Mouse (Mus musculus) neural tube, embryonic 12.5 days (tissue): Measurements from ENCODE around the gene Dda1. TPM values are rescaled to one million over a fixed set of nuclear protein-coding genes. Genes with fewer than 3 reads are reported as not detected.
A peak's percentile ranks its signal among the peaks of the same experiment; 100 is the strongest.

Experiments
- ATAC-seq: fragments of 200-750 bp; cut with Nextera tagmentation; 2 replicates; pipeline ENCODE4 v1.8.0; 2017; ENCODE audit warnings: low read depth, mild to moderate bottlenecking, moderate TSS enrichment, moderate library complexity; ENCODE audit not compliant: low FRiP score
- H3K27ac ChIP-seq: fragments of 300-500 bp; sonication (generic); 2 replicates; pipeline ENCODE4 v1.5.1; 2016
- H3K27me3 ChIP-seq: fragments of 300-500 bp; sonication (generic); replicated peaks from 2 replicates; pipeline ENCODE4 v1.6.1; 2016; ENCODE audit warnings: mild to moderate bottlenecking
- H3K36me3 ChIP-seq: fragments of 300-500 bp; sonication (generic); 2 replicates; pipeline ENCODE4 v1.6.1; 2016; ENCODE audit warnings: mild to moderate bottlenecking
- H3K4me1 ChIP-seq: fragments of 300-500 bp; sonication (generic); 2 replicates; pipeline ENCODE4 v1.6.1; 2016
- H3K4me2 ChIP-seq: fragments of 300-500 bp; sonication (generic); replicated peaks from 2 replicates; pipeline ENCODE4 v1.6.1; 2016; ENCODE audit warnings: mild to moderate bottlenecking
- H3K4me3 ChIP-seq: fragments of 300-500 bp; sonication (generic); 2 replicates; pipeline ENCODE4 v1.5.1; 2016
- H3K9ac ChIP-seq: fragments of 300-500 bp; sonication (generic); 2 replicates; pipeline ENCODE4 v1.6.1; 2016; ENCODE audit warnings: mild to moderate bottlenecking
- H3K9me3 ChIP-seq: fragments of 300-500 bp; sonication (generic); 2 replicates; pipeline ENCODE4 v1.6.1; 2016; ENCODE audit warnings: mild to moderate bottlenecking
- WGBS: fragments of 180-500 bp; shearing (Covaris S2); methylation state at CpG from one replicate; pipeline ENCODE4 v1.1.7; 2016; 5-methylcytosine and 5-hydroxymethylcytosine counted together
- polyA plus RNA-seq: library from polyadenylated mRNA; unstranded; fragments of >200 nt; fragmentation: Nextera tagmentation; extraction: Ambion mirVana; gene quantifications from 2 replicates; pipeline ENCODE4 v1.2.1, GENCODE M21; 2016

The Dda1 gene
- polyA plus RNA-seq, 1 experiment from 2014 or later, result 189 TPM

DNA sequence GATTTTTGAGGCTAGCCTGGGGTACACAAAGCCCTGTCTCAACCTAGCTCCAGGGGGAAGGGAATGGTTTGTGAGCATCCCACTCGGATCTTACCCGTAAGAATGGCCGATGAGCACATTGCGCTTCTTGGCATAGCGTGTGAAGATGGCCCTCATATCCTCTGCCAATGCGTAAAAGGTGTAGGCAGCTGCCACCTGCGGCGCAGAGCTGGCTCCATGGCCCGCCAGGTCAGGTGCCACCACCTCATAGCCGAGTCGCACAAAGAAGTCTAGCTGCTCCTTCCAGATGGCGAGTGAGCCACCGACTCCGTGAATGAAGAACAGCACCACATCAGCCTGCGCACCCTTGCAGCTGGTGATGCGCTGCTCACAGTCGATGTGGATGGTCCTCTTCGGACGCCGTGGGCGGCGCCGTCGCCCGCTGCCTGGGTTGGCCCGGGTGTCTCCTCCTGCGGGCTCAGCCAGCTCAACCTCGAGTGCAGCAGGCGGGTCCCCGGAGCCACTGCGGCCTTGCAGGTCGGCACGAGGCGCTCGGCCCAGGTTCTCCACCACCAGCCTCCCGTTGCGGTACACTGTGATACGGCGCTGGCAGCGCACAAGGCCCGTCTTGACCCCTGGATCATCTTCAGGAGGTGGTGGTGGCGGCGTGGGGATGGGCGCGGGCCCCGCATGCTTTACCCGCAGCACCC lies 7.7 kb upstream of the Dda1 start:
- 81% methylated on average over 47 of the region's 47 CpGs for WGBS
- H3K4me1 ChIP-seq, result peaks cover 35% of the 10 kb centered on the region
- no peak overlapping the region for H3K9ac ChIP-seq

DNA sequence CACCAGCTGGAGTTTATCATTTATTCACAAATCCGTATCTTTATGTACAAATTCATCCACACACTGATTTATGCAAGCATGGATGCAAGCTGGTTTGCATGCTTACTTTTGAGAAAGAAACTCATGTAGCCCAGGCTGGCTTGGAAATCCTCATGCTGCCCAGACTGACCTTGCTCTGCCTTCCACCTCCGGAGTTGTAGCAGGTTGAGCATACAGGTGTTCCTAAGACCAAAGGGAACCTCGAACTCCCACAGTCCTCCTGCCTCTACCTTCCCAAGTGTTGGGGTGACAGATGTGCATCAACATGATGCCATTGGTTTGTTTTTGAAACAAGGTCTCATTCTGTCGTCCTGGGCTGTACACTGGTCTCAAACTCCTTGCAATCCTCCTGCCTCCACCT lies 6.8 kb upstream of the Dda1 start:
- Histone ChIP-seq H3K9ac (peak overlapping the region; percentile 85; the same call in 1 of the 2 replicates), H3K4me1 (peaks cover 35% of the 10 kb centered on the region), H3K9me3 (no peaks in the 10 kb centered on the region), H3K27me3 (no peaks in the 10 kb centered on the region), H3K4me3 (peak overlapping the region; percentile 87; the same call in 1 of the 2 replicates), H3K27ac (no peak overlapping the region), H3K36me3 (peaks cover 40% of the 10 kb centered on the region), H3K4me2 (peak overlapping the region; percentile 92)
- 78% methylated on average over 4 of the region's 4 CpGs for WGBS
- no peak for ATAC-seq

More for the DNA sequence above, 7.7 kb upstream of the Dda1 start:
- ATAC-seq, result no peak
- Histone ChIP-seq H3K4me3 (no peak overlapping the region), H3K27me3 (no peaks in the 10 kb centered on the region), H3K9me3 (no peaks in the 10 kb centered on the region), H3K36me3 (peaks cover 46% of the 10 kb centered on the region), H3K4me2 (peak overlapping the region; percentile 92; the same call in 1 of the 2 replicates), H3K27ac (no peak overlapping the region)

DNA sequence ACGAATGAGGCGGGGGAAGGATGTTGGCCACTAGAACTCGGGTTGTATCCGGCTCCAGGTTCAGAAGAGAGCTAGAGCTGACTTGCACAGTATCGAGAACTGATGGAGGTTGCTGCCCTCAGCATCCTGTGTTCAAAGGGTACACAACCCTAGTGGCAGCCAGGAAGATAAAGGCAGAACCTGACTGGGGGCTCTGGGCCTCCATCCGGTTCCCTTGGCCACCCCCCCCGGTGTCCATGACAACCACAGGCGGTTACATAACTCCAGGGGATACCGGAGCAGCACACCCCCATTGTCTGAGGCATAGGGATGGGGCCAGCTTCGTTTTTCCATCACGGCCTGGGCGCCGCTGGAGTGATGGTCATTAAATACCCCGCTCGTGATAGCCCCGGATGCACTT lies 6.2 kb upstream of the Dda1 start:
- Histone ChIP-seq H3K4me2 (peak overlapping the region; percentile 92), H3K4me1 (peaks cover 35% of the 10 kb centered on the region), H3K9ac (peak overlapping the region; percentile 85), H3K27me3 (no peaks in the 10 kb centered on the region), H3K27ac (0 out of 2 replicates have a peak overlapping the region, but pooled peaks have one; percentile 44), H3K9me3 (no peaks in the 10 kb centered on the region), H3K4me3 (peak overlapping the region; percentile 87), H3K36me3 (peaks cover 34% of the 10 kb centered on the region)
- ATAC-seq, result peak; percentile 8; the same call in 1 of the 2 replicates
- 4% methylated on average over 16 of the region's 16 CpGs for WGBS

DNA sequence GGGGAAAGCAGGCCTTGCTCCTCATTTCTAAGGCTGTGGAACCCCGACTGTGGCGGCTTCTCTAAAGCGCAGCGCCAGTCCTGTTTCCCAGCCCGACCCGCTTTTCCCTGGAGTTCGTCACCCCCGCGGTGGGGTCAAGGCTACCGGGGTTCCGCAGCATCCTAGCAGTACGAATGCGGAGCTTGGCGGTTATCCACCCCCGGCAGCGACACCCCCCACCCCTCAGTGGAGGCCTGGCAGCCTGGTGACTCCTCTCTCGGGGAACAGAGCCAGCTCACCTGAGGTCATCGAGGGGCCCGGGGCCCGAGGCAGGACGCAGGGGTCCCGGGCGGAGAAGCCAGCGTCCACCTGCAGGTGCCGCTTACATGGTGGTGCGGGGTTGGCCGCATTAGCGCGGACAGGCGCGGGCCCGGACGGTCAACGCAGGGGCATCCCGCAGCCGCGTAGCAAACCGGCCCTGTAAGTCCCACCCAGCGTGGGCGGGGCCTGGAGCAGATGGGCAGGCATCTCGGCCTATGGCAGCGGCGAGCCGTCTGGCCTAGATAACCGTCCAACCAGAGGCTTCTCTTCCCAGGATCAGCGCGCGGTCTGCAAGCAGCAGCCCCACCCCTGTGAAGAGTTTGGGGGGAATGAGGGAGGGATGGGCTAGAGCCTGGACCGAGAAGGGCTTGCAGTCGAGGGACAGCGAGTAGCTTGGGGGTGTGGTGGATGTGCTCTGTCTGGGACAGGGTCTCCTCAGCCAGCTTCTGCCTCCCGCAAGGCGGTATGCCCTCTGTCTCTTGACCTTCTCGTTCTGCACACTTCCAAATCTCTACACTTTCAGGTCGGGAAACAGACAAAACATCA lies 5.6 kb upstream of the Dda1 start, which contains the start of gene Abhd8:
Gene Abhd8 (minus strand): TSS at position 468 of the 846 bp plus-strand sequence.
- H3K27ac ChIP-seq, result peak within 1 kb of the TSS; percentile 53
- no peaks in the 10 kb centered on the region for H3K9me3 ChIP-seq
- peak within 1 kb of the TSS; percentile 87 for H3K4me3 ChIP-seq
- ATAC-seq, result peak; percentile 81
- WGBS, result under 1% methylated on average over 55 of the region's 55 CpGs
- H3K4me1 ChIP-seq, result peaks cover 35% of the 10 kb centered on the region
- H3K4me2 ChIP-seq, result peak within 1 kb of the TSS; percentile 92
- H3K36me3 ChIP-seq, result peaks cover 27% of the 10 kb centered on the region
- peak within 1 kb of the TSS; percentile 85 for H3K9ac ChIP-seq
- no peaks in the 10 kb centered on the region for H3K27me3 ChIP-seq

DNA sequence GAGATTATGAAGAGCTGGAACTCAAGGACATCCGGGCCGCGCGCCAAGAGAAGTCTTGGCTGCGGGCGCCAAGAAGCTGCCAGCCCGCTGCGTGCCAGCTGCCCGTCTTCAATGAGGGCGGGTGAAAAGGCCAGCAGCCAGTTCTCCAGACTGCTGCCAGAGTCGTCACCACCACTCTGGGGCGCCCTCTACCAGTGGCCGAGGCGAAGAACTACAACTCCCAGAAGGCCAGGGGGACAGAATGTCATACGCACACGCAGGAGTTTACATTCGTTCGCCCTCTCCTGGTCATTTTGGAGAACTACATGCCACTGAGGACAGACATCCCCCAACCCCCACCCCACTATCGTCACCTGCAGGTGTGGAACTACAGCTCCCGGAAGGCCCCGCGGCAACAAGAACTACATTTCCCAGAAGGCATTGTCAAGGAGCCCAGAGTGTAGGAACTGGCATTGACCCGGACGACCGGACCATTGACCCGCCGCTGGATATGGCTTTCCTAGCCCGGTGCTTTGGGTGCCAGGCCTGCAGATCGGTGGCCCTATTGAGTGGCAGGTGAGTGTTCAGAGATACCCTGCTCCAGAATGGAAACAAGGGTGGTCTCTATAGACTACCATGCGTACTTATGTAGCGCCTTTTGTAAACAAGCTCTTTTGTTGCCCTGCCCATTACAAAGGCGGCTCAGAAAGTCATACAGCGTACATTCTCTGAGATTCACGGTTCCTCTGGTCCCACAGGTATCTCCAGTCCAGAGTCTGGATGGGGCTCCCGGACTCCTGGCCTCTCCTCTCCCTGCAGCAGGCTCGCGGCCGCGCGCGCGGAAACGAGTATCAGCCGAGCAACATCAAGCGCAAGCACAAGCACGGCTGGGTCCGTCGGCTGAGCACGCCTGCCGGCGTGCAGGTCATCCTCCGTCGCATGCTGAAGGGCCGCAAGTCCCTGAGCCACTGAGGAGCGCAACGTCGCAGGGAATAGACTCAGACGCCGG lies 4.2 kb upstream of the Dda1 start, which contains the start of gene Mrpl34:
Gene Mrpl34 (plus strand): TSS at position 447 of the 988 bp plus-strand sequence.
- Histone ChIP-seq H3K9ac (peak within 1 kb of the TSS; percentile 85), H3K4me1 (peaks cover 37% of the 10 kb centered on the region), H3K9me3 (no peaks in the 10 kb centered on the region), H3K4me3 (peak within 1 kb of the TSS; percentile 87), H3K4me2 (peak within 1 kb of the TSS; percentile 92), H3K27me3 (no peaks in the 10 kb centered on the region), H3K27ac (peak within 1 kb of the TSS; percentile 53), H3K36me3 (peaks cover 15% of the 10 kb centered on the region)
- peak; percentile 74 for ATAC-seq
- under 1% methylated on average over 59 of the region's 59 CpGs for WGBS

DNA sequence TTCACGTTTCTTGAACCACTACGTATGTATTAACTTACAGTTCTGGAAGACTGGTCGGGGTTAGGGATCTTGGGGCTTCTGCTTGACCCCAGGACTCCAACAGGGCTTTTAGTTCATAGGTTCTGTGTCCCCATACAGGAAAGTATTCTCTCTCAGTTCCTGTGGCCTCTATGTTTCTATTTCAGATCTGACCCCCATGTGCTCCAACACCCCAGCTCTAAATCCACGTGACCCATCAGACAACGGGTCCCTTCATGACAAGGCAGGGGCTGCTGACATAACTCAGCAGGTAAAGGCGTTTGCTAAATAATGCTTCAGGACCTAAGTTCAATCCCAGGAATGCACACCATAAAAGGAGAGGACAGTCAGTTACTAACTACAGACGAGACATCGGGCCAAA lies 3.3 kb upstream of the Dda1 start:
- Histone ChIP-seq H3K4me1 (peaks cover 46% of the 10 kb centered on the region), H3K9me3 (no peaks in the 10 kb centered on the region), H3K36me3 (peaks cover 10% of the 10 kb centered on the region), H3K27ac (no peak overlapping the region), H3K4me3 (peak overlapping the region; percentile 57), H3K9ac (peak overlapping the region; percentile 78; the same call in 1 of the 2 replicates), H3K4me2 (peak overlapping the region; percentile 92), H3K27me3 (no peaks in the 10 kb centered on the region)
- no peak for ATAC-seq
- 86% methylated on average over 8 of the region's 8 CpGs for WGBS

DNA sequence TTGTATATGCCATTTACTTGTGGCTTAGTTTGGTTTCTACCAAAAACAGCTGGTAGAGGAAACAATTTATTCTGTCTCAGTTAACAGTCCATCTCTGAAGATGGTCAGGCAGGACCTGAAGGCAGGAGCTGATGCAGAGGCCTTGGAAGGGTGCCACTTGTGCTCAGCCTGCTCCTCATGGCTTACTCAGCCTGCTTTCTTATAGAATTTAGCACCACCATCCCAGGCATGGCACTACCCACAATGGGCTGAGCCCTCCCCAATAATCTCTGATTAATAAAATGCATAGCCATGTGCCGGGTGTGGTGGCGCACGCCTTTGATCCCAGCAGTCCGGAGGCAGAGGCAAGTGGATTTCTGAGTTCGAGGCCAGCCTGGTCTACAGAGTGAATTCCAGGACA lies 2.8 kb upstream of the Dda1 start:
- Histone ChIP-seq H3K9ac (no peak overlapping the region), H3K4me3 (no peak overlapping the region), H3K27ac (no peak overlapping the region), H3K27me3 (no peaks in the 10 kb centered on the region), H3K4me1 (peaks cover 48% of the 10 kb centered on the region), H3K4me2 (no peak overlapping the region), H3K9me3 (no peaks in the 10 kb centered on the region), H3K36me3 (peaks cover 7% of the 10 kb centered on the region)
- no peak for ATAC-seq
- WGBS, result 94% methylated on average over 5 of the region's 5 CpGs

DNA sequence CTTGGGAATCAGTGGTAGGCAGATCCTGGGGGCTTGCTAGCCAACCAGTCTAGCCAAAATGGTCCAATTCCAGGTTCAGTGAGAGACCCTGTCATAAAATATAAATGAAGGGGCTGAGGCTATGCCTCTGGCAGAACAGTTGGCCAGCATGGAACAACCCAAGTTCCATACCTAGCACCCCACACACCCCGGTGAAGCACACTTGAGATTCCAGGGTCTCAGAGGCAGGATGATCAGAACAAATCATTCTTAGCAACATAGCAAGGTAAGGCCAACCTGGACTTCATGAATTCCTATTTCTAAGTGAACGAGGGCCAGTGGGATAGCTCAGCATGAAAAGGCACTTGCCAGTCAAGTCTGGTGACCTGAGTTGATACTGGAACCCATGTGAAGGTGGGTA lies 1.8 kb upstream of the Dda1 start:
- Histone ChIP-seq H3K27ac (no peak overlapping the region), H3K4me1 (peaks cover 39% of the 10 kb centered on the region), H3K4me3 (no peak overlapping the region), H3K9ac (no peak overlapping the region), H3K4me2 (no peak overlapping the region), H3K27me3 (no peaks in the 10 kb centered on the region), H3K9me3 (no peaks in the 10 kb centered on the region), H3K36me3 (peaks cover 12% of the 10 kb centered on the region)
- ATAC-seq, result no peak
- 95% methylated on average over 2 of the region's 2 CpGs for WGBS

DNA sequence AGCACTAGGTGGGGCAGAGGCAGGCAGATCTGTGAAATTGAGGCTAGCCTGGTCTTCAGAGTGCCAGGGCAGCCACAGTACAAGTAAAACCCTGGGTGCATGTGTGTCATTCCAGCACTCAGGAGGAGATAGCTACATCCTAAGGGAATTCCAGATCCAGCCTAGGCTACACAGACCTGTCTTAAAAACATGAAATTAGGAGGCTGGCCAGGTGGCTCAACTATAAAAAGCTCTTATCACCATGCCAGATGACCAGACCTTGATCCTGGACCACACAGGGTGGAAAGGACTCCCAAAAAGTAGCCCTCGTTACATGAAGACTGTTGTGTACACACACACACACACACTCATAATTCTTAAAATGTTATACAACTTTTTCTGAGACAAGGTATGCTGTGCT lies 998 bp upstream of the Dda1 start:
- peaks cover 32% of the 10 kb centered on the region for H3K4me1 ChIP-seq
- peaks cover 20% of the 10 kb centered on the region for H3K36me3 ChIP-seq
- H3K27me3 ChIP-seq, result no peaks in the 10 kb centered on the region
- WGBS, result 97% methylated on average over 1 of the region's 1 CpGs
- no peak overlapping the region for H3K9ac ChIP-seq
- H3K9me3 ChIP-seq, result no peaks in the 10 kb centered on the region
- no peak overlapping the region for H3K4me3 ChIP-seq
- H3K4me2 ChIP-seq, result no peak overlapping the region
- no peak overlapping the region for H3K27ac ChIP-seq
- ATAC-seq, result no peak

DNA sequence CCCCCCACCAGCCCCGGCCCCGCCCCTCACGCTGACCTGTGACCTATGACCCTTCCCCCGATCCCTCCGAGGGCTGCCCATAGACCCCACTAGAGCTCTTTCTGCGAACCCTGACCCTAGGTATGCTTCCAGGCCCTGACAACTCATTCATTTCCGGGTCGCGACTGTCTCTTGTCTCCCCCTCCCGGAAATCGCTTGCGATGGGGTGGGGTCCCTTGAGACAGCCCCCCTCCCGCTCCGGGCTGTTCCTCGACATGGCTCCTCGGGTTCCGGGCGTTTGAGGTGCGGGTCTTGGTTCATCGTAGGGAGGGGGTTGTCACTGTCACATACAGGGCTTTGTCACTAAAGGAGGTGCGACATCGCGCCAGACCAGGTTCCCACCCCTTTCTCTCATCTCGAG lies 412 bp downstream of the Dda1 start:
- no peaks in the 10 kb centered on the region for H3K9me3 ChIP-seq
- H3K36me3 ChIP-seq, result peaks cover 34% of the 10 kb centered on the region
- H3K9ac ChIP-seq, result peak overlapping the region; percentile 84
- peak overlapping the region; percentile 84 for H3K4me3 ChIP-seq
- peak overlapping the region; percentile 50 for H3K27ac ChIP-seq
- H3K27me3 ChIP-seq, result no peaks in the 10 kb centered on the region
- under 1% methylated on average over 24 of the region's 24 CpGs for WGBS
- ATAC-seq, result peak; percentile 58
- H3K4me1 ChIP-seq, result peaks cover 24% of the 10 kb centered on the region
- peak overlapping the region; percentile 76 for H3K4me2 ChIP-seq

DNA sequence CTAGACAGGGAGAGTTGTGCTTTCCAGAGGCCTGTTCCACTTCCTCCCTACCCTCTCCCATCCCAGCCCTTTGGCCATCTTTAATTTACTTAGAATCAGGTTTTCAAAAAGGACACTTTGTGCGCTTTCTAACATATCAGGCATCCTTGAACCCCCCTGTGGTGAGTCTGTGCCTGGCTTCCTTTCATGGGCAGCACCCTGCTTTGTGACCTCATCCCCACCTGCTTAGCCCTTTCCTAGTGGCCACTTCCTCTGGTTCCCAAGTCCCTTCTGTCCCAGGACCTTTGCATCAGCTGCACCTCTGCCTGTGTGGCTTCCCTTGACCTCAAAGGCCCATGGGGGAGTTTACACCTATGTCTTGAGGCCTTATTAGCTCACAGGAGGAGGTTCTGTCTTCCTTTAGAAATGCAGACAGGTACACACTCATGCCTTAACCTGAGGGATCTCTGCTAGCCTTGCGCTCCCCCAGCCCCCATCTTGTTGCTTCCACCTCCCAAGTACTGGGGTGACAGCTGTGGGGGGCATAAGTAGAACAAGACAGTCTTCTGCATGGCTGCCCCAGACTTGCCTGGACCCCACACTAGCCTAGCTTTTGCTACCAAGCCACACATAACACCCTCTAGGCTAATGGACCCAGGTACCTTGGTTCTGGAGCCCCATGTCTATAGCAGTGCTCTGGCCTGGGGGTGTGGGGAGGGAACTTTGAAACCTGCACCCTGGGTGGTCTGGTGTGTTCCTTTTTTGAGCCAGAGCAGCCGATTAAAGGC lies 1.3 kb downstream of the Dda1 start:
- H3K36me3 ChIP-seq, result peaks cover 43% of the 10 kb centered on the region
- no peaks in the 10 kb centered on the region for H3K9me3 ChIP-seq
- peak overlapping the region; percentile 84 for H3K4me3 ChIP-seq
- H3K27ac ChIP-seq, result no peak overlapping the region
- no peak for ATAC-seq
- H3K4me1 ChIP-seq, result peaks cover 22% of the 10 kb centered on the region
- peak overlapping the region; percentile 84; the same call in 1 of the 2 replicates for H3K9ac ChIP-seq
- H3K27me3 ChIP-seq, result no peaks in the 10 kb centered on the region
- H3K4me2 ChIP-seq, result peak overlapping the region; percentile 76
- WGBS, result 94% methylated on average over 3 of the region's 3 CpGs
